8 mouse cellular contexts compared by ENCODE assay signal in genomic region chr6:90575261-90575715, GRCm38 (mm10). TPM values are rescaled to one million over a fixed set of nuclear protein-coding genes. Genes with fewer than 3 reads are reported as not detected.
A peak's percentile ranks its signal among the peaks of the same experiment; 100 is the strongest.
DNase-seq lines count a peak whose midpoint lies in the region; ATAC-seq lines count a peak whose summit lies in the region.

No protein-coding gene starts in this region.

- peak; percentile 82 to 94 for DNase-seq in adrenal gland, adult (ENCODE audit: inconsistent age in 2 of 2, low spot score in 1 of 2)
- peak; percentile 86 for DNase-seq in gastrocnemius, postnatal 10 days
- DNase-seq in hindlimb bud, embryonic 11.5 days (ENCODE audit: extremely low spot score, low read depth, low spot score), result peak; percentile 56
- peak; percentile 65 for DNase-seq in left cerebral cortex, adult 11 months (ENCODE audit: low spot score)
- DNase-seq in right cerebral cortex, postnatal 25 days, result peak; percentile 64
- DNase-seq in yolk sac, embryonic 10.5 days (ENCODE audit: low spot score), result peak; percentile 57

- ATAC-seq in common myeloid progenitor, adult 5-6 weeks (replicated peaks; ENCODE audit: low read depth, poor library complexity, severe bottlenecking), result peak; percentile 83
- ATAC-seq in megakaryocyte progenitor cell, adult 5-6 weeks (replicated peaks; ENCODE audit: poor library complexity), result peak; percentile 89

RNA-seq across cellular contexts. Expression of gene Slc41a3, which starts 29.2 kb away (rescaled TPM):
- total RNA-seq in common myeloid progenitor, adult 5-6 weeks (2017), result 4.1 and 6.6 TPM in 2 replicates
- total RNA-seq in gastrocnemius, postnatal 10 days (2021), result 10 to 100 TPM; 52.9 to 60.3 TPM
- total RNA-seq in megakaryocyte progenitor cell, adult 5-6 weeks (2015), result 3.3 and 6.4 TPM in 2 replicates
- 2.4 and 4.0 TPM in 2 replicates for total RNA-seq in megakaryocyte progenitor cell, adult 5-6 weeks (2017)

Comparison
In these comparisons a context has a peak if more than half of its experiments do, and no peak if none do; other contexts are left out.
1. Peak in every context shown above with its lines: DNase-seq and ATAC-seq.